Mouse (Mus musculus) MEL (cell line): ENCODE measurements around the gene Lmnb2. TPM values are rescaled to one million over a fixed set of nuclear protein-coding genes. Genes with fewer than 3 reads are reported as not detected.

ENCODE experiments used
- DNase-seq: peaks from one replicate; pipeline ENCODE4 v3.0.0; 2011; ENCODE audit warnings: low read depth, low spot score
- H3K27ac ChIP-seq: 2 replicates; pipeline ENCODE4 v1.5.1; 2012; ENCODE audit warnings: low read depth, mild to moderate bottlenecking, control low read depth, low read length, moderate library complexity; ENCODE audit not compliant: control insufficient read depth
- H3K27me3 ChIP-seq, 2 experiments: fragments of 150-350 bp in 1 of 2; sonication (generic) in 1 of 2; 2 replicates each; pipeline ENCODE4 v1.6.1; 2012; ENCODE audit warnings: low read length in 2 of 2, mild to moderate bottlenecking in 2 of 2, improper control_type of control experiment in 1 of 2, moderate library complexity in 1 of 2; ENCODE audit not compliant: insufficient read depth in 2 of 2, control insufficient read depth in 1 of 2
- H3K36me3 ChIP-seq, 2 experiments: 2 replicates each; pipeline ENCODE4 v1.6.1; 2012 to 2014; ENCODE audit warnings: low read length in 2 of 2, improper control_type of control experiment in 1 of 2, inconsistent platforms in 1 of 2, mild to moderate bottlenecking in 1 of 2; ENCODE audit not compliant: insufficient read depth in 2 of 2, control insufficient read depth in 1 of 2
- H3K4me1 ChIP-seq, 2 experiments: fragments of 150-350 bp in 1 of 2; sonication (generic) in 1 of 2; 2 replicates each; pipeline ENCODE4 v1.6.1; 2012; ENCODE audit warnings: low read length in 2 of 2, improper control_type of control experiment in 1 of 2, mild to moderate bottlenecking in 1 of 2; ENCODE audit not compliant: insufficient read depth in 2 of 2, control insufficient read depth in 1 of 2
- H3K4me3 ChIP-seq, 2 experiments: fragments of 150-350 bp in 1 of 2; sonication (generic) in 1 of 2; 2 replicates each; pipeline ENCODE4 v1.5.1; 2012; ENCODE audit warnings: low read depth in 2 of 2, low read length in 2 of 2, mild to moderate bottlenecking in 2 of 2, moderate library complexity in 2 of 2, control low read depth in 1 of 2, improper control_type of control experiment in 1 of 2; ENCODE audit not compliant: control insufficient read depth in 1 of 2, insufficient read depth in 1 of 2
- H3K79me2 ChIP-seq: 2 replicates; pipeline ENCODE4 v1.6.1; 2012; ENCODE audit warnings: mild to moderate bottlenecking, low read length, moderate library complexity; ENCODE audit not compliant: control insufficient read depth, poor library complexity, insufficient read depth
- H3K9ac ChIP-seq: 2 replicates; pipeline ENCODE4 v1.6.1; 2012; ENCODE audit warnings: low read depth, mild to moderate bottlenecking, control low read depth, low read length, moderate library complexity; ENCODE audit not compliant: control insufficient read depth, poor library complexity, severe bottlenecking
- H3K9me3 ChIP-seq: fragments of 150-350 bp; sonication (generic); replicated peaks from 2 replicates; pipeline ENCODE4 v1.6.1; 2012; ENCODE audit warnings: mild to moderate bottlenecking, low read length, improper control_type of control experiment, moderate library complexity; ENCODE audit not compliant: insufficient read depth
- BHLHE40 ChIP-seq: IDR thresholded peaks from 2 replicates; pipeline ENCODE4 v1.6.1; 2012; ENCODE audit warnings: low read depth, mild to moderate bottlenecking, inconsistent platforms, low read length, improper control_type of control experiment, borderline replicate concordance
- ELF1 ChIP-seq: IDR thresholded peaks from 2 replicates; pipeline ENCODE4 v1.6.1; 2014; ENCODE audit warnings: low read depth, mild to moderate bottlenecking, inconsistent platforms, low read length, improper control_type of control experiment, moderate library complexity
- HCFC1 ChIP-seq: IDR thresholded peaks from 2 replicates; pipeline ENCODE4 v1.6.1; 2012; ENCODE audit warnings: low read depth, mild to moderate bottlenecking, inconsistent platforms, low read length, improper control_type of control experiment, moderate library complexity
- JUND ChIP-seq: IDR thresholded peaks from 2 replicates; pipeline ENCODE4 v1.6.1; 2011; ENCODE audit warnings: low read depth, mild to moderate bottlenecking, improper control_type of control experiment, low read length
- MAX ChIP-seq: IDR thresholded peaks from 2 replicates; pipeline ENCODE4 v1.6.1; 2011; ENCODE audit warnings: low read length, improper control_type of control experiment
- MEF2A ChIP-seq: IDR thresholded peaks from 2 replicates; pipeline ENCODE4 v1.6.1; 2014; ENCODE audit warnings: low read depth, mild to moderate bottlenecking, inconsistent platforms, low read length, improper control_type of control experiment; ENCODE audit not compliant: poor library complexity, insufficient replicate concordance, severe bottlenecking; ENCODE audit errors: extremely low read depth
- MXI1 ChIP-seq: IDR thresholded peaks from 2 replicates; pipeline ENCODE4 v1.6.1; 2011; ENCODE audit warnings: mild to moderate bottlenecking, low read depth, low read length, improper control_type of control experiment
- NELFE ChIP-seq: IDR thresholded peaks from 2 replicates; pipeline ENCODE4 v1.6.1; 2011; ENCODE audit warnings: low read depth, low read length, improper control_type of control experiment
- POLR2A ChIP-seq, 2 experiments: IDR thresholded peaks; 2 replicates each; pipeline ENCODE4 v1.6.1; 2011 to 2012; ENCODE audit warnings: low read length in 2 of 2, mild to moderate bottlenecking in 2 of 2, control low read depth in 1 of 2, improper control_type of control experiment in 1 of 2, low read depth in 1 of 2, moderate library complexity in 1 of 2; ENCODE audit not compliant: control insufficient read depth in 1 of 2, insufficient read depth in 1 of 2, poor library complexity in 1 of 2
- RCOR1 ChIP-seq: IDR thresholded peaks from 2 replicates; pipeline ENCODE4 v1.6.1; 2012; ENCODE audit warnings: low read depth, mild to moderate bottlenecking, inconsistent platforms, low read length, improper control_type of control experiment
- USF1 ChIP-seq: IDR thresholded peaks from 2 replicates; pipeline ENCODE4 v1.6.1; 2014; ENCODE audit warnings: low read depth, mild to moderate bottlenecking, inconsistent platforms, low read length, improper control_type of control experiment, moderate library complexity
- USF2 ChIP-seq, 2 experiments: IDR thresholded peaks; 2 replicates each; pipeline ENCODE4 v1.6.1; 2011 to 2012; ENCODE audit warnings: improper control_type of control experiment in 2 of 2, low read length in 2 of 2, borderline replicate concordance in 1 of 2, inconsistent platforms in 1 of 2, low read depth in 1 of 2, mild to moderate bottlenecking in 1 of 2; ENCODE audit not compliant: insufficient read depth in 1 of 2
- ZC3H11A ChIP-seq: IDR thresholded peaks from 2 replicates; pipeline ENCODE4 v1.6.1; 2012; ENCODE audit warnings: low read depth, mild to moderate bottlenecking, inconsistent platforms, low read length, improper control_type of control experiment
- ZMIZ1 ChIP-seq: IDR thresholded peaks from 2 replicates; pipeline ENCODE4 v1.6.1; 2012; ENCODE audit warnings: low read depth, mild to moderate bottlenecking, inconsistent platforms, low read length, improper control_type of control experiment, moderate library complexity
- ZNF384 ChIP-seq: IDR thresholded peaks from 2 replicates; pipeline ENCODE4 v1.6.1; 2012; ENCODE audit warnings: low read depth, mild to moderate bottlenecking, inconsistent platforms, low read length, improper control_type of control experiment
- polyA plus RNA-seq, 2 experiments: library from polyadenylated mRNA; stranded (reverse) in 1 of 2; unstranded in 1 of 2; fragments of >175 nt in 1 of 2; fragments of >200 nt in 1 of 2; gene quantifications; 2 replicates each; pipeline versions ENCODE4 v1.2.1 to v1.2.4; 2012; ENCODE audit warnings: low replicate concordance in 2 of 2, low read depth in 1 of 2; ENCODE audit not compliant: insufficient read length in 2 of 2, insufficient read depth in 1 of 2, missing spikeins in 1 of 2
- total RNA-seq: library from RNA; depleted of rRNA; stranded (reverse); fragments of 300-350 nt; gene quantifications from 2 replicates; pipeline ENCODE4 v1.2.3, GENCODE M21; 2012

Lmnb2 gene
- total and polyA plus RNA-seq, 3 experiments: 29.9 to 32.8 TPM; not detected in 1

- peaks cover 0 to 19% of the 10 kb centered on the region in 2 experiments; a peak in 2 of 4 replicates for H3K36me3 ChIP-seq
- peak; percentile 85 for DNase-seq
- peak overlapping the region in 1 of 2 experiments; percentile 42; a peak in 2 of 4 replicates for H3K4me3 ChIP-seq
- no peaks in the 10 kb centered on the region for H3K9me3 ChIP-seq
- peaks cover 5 to 32% of the 10 kb centered on the region in 2 experiments; a peak in 3 of 4 replicates for H3K4me1 ChIP-seq
- H3K27me3 ChIP-seq: no peaks in the 10 kb centered on the region
- H3K79me2 ChIP-seq: no peaks in the 10 kb centered on the region
- H3K27ac ChIP-seq: no peak overlapping the region
- H3K9ac ChIP-seq: peak overlapping the region; percentile 32
- TF ChIP-seq NELFE (peak; percentile 40; the same call in 1 of the 2 replicates), ZNF384 (peak; percentile 91), ELF1 (no peak), USF2 (IDR thresholded peaks at IDR 0.05; ENCODE audit: borderline replicate concordance in 1 of 2, insufficient read depth in 1 of 2, low read depth in 1 of 2, low read length in 2 of 2) (peak in 1 of 2 experiments; percentile 39; a peak in 1 of 4 replicates), USF1 (peak; percentile 88), BHLHE40 (no peak), MXI1 (peak; percentile 62), JUND (no peak), POLR2A (IDR thresholded peaks at IDR 0.05; ENCODE audit: control insufficient read depth in 1 of 2, insufficient read depth in 1 of 2, low read depth in 1 of 2, low read length in 2 of 2, poor library complexity in 1 of 2) (peak in 1 of 2 experiments; percentile 32; a peak in 1 of 4 replicates), MAX (peak; percentile 69), ZMIZ1 (no peak)
These were observed 30.5 kb upstream of the Lmnb2 start for GRCm38 (mm10) chr10:80948570-80948969.

- no peaks in the 10 kb centered on the region for H3K27me3 ChIP-seq
- no peak for TF ChIP-seq HCFC1
- TF ChIP-seq RCOR1: no peak
- TF ChIP-seq ZC3H11A: no peak
- TF ChIP-seq ZNF384: no peak
- no peak for TF ChIP-seq POLR2A (IDR thresholded peaks at IDR 0.05; ENCODE audit: control insufficient read depth in 1 of 2, insufficient read depth in 1 of 2, low read depth in 1 of 2, low read length in 2 of 2, poor library complexity in 1 of 2)
- no peak for TF ChIP-seq MEF2A
- H3K9ac ChIP-seq: no peak overlapping the region
- H3K4me3 ChIP-seq: no peak overlapping the region
- H3K79me2 ChIP-seq: no peaks in the 10 kb centered on the region
- peaks cover 0 to 19% of the 10 kb centered on the region in 2 experiments; a peak in 2 of 4 replicates for H3K36me3 ChIP-seq
- no peak for DNase-seq
- H3K27ac ChIP-seq: no peak overlapping the region
- H3K9me3 ChIP-seq: no peaks in the 10 kb centered on the region
- H3K4me1 ChIP-seq: peaks cover 5 to 32% of the 10 kb centered on the region in 2 experiments; a peak in 3 of 4 replicates
These were observed 29.8 kb upstream of the Lmnb2 start for GRCm38 (mm10) chr10:80947802-80948201.
